Mouse (Mus musculus) C2C12 (cell line): ENCODE measurements around the gene Tmem190.
"Not testable (repeated sequence)": the region's sequence is repeated elsewhere in the genome, so short reads cannot be mapped to it uniquely, and the experiment has no call there.

Experiments used
- CEBPB ChIP-seq: IDR thresholded peaks from one replicate; pipeline ENCODE4 v1.6.1; 2011; ENCODE audit warnings: low read depth, mild to moderate bottlenecking, control low read depth, moderate library complexity
- CTCF ChIP-seq: IDR thresholded peaks from one replicate; pipeline ENCODE4 v1.5.1; 2011; ENCODE audit not compliant: control insufficient read depth, insufficient read depth, insufficient read length
- MAX ChIP-seq: IDR thresholded peaks from one replicate; pipeline ENCODE4 v1.6.1; 2011; ENCODE audit warnings: mild to moderate bottlenecking, control low read depth
- MYOG ChIP-seq: IDR thresholded peaks from one replicate; pipeline ENCODE4 v1.6.1; 2011; ENCODE audit not compliant: control insufficient read depth, insufficient read length; ENCODE audit errors: extremely low read depth
- USF1 ChIP-seq: IDR thresholded peaks from one replicate; pipeline ENCODE4 v1.6.1; 2011; ENCODE audit warnings: low read depth, mild to moderate bottlenecking, control low read depth, moderate library complexity

- not testable (repeated sequence) for TF ChIP-seq CTCF, USF1, MAX, CEBPB, MYOG
Measured at GRCm38 (mm10) chr7:4793248-4793647, 10.5 kb downstream of the Tmem190 start.
